Mouse (Mus musculus) spleen, postnatal 14 days (tissue): ENCODE measurements around the gene Klhl9.

Source experiments
- DNase-seq, 2 experiments: peaks; one replicate each; pipeline ENCODE4 v3.0.0; 2021 to 2022; ENCODE audit warnings: low spot score in 2 of 2

The Klhl9 gene

GRCm38 (mm10) chr4:88715059-88715458 is 7.2 kb downstream of the Klhl9 start:
- DNase-seq = no peak

- no peak for DNase-seq
These were observed 8.0 kb downstream of the Klhl9 start for GRCm38 (mm10) chr4:88714281-88714680.

GRCm38 (mm10) chr4:88707128-88707826 is 15.0 kb downstream of the Klhl9 start:
- DNase-seq = no peak

GRCm38 (mm10) chr4:88705924-88706323 is 16.3 kb downstream of the Klhl9 start:
- no peak for DNase-seq

- DNase-seq = no peak
These were observed 23.0 kb downstream of the Klhl9 start for GRCm38 (mm10) chr4:88699301-88699700.

- DNase-seq = no peak
These were observed 23.5 kb downstream of the Klhl9 start for GRCm38 (mm10) chr4:88698781-88699180.

GRCm38 (mm10) chr4:88697753-88698152 is 24.5 kb downstream of the Klhl9 start:
- DNase-seq = no peak

- no peak for DNase-seq
These were observed 25.2 kb downstream of the Klhl9 start for GRCm38 (mm10) chr4:88697108-88697507.

GRCm38 (mm10) chr4:88696237-88696884 is 25.9 kb downstream of the Klhl9 start:
- peak; percentile 37 to 62 for DNase-seq

- no peak for DNase-seq
These were observed 28.9 kb downstream of the Klhl9 start for GRCm38 (mm10) chr4:88693392-88693791.

- no peak for DNase-seq
These were observed 29.7 kb downstream of the Klhl9 start for GRCm38 (mm10) chr4:88692537-88692936.

- DNase-seq = no peak
These were observed 31.0 kb downstream of the Klhl9 start, which contains the start of gene Ifnab for GRCm38 (mm10) chr4:88691259-88691658. Gene Ifnab (minus strand): TSS chr4:88691359.

GRCm38 (mm10) chr4:88683812-88684211 is 38.5 kb downstream of the Klhl9 start, which contains the start of gene Ifna2:
Gene Ifna2 (minus strand): TSS chr4:88683912.
- no peak for DNase-seq

- no peak for DNase-seq
These were observed 40.9 kb downstream of the Klhl9 start for GRCm38 (mm10) chr4:88681353-88681752.

- DNase-seq = no peak
These were observed 41.9 kb downstream of the Klhl9 start for GRCm38 (mm10) chr4:88680362-88680761.

GRCm38 (mm10) chr4:88676824-88677223 is 45.4 kb downstream of the Klhl9 start, which contains the start of gene Ifna16:
Gene Ifna16 (minus strand): TSS chr4:88676924.
- no peak for DNase-seq
